Mouse (Mus musculus) ovary, adult 10 weeks (tissue): ENCODE measurements around the gene Tmem128. TPM values are rescaled to one million over a fixed set of nuclear protein-coding genes. Genes with fewer than 3 reads are reported as not detected.

Experiments
- polyA plus RNA-seq: library from polyadenylated mRNA; stranded (reverse); fragments of 350-450 nt; fragmentation: Illumina TruSeq; extraction: RNeasy Lipid Tissue Mini Kit (QIAGEN cat#74804); gene quantifications from one replicate; pipeline ENCODE4 v1.2.3, GENCODE M21; 2014

The Tmem128 gene
- 74.3 TPM for polyA plus RNA-seq

DNA sequence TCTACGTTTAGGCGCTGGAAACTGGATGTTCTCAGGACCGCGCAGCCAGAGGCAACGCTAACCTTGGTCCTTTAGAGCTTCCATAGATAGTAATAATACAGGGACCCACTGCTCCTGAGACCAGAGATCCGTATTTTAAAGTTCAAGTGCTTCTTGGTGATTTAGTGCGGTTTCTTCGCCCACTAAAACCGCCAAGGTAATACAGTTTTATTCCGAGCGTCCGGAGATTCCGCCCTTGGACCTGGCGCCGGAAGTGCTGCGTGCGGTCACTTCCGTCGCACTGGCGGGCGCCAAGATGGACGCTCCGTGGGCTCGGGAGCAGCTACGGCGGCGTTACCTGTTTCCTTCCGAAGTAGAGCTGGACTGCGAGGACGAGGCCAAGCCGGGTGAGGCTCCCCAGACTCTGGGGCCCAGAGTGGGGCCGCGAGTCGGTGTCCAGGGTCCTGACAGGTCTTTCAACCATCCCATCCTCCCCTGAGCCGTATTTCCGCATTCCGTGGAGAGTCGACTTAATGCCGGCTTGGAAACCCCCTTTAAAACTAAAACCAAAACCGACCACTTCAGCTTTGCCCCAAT, at the start of gene Tmem128:
Gene Tmem128, plus strand, starts transcription at position 79 of the 576 bp plus-strand sequence.

DNA sequence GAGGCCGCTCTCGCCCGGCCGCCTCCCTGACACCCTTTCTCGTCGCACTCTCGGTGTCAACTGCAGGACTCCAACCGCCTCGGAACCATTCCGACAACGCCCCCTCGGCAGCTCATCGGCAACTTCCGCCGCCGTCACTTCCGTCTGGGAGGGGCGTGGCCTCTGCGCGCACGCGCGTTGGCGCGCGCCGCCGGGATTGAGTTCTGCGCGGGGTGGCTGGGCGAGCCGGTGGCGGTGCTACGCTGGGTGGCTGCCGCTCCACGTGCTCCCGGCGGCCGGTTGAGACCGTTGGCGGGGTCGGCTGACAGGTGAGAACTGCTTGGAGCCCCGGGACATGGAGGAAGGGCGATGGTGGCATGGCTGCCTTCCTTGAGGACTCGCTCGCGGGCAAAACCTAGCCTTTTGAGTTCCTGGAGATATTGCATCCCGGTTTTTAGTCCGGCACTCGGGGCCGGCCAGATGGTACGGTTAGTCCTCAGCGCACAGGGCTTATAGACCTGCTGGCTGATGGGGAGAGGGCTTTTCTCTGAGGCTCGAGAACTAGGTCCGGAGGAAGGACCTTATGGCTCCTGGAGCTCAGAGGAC, 39.6 kb upstream of the Tmem128 start, which contains the start of the genes Zbtb49 and Lyar:
Gene Zbtb49, minus strand, starts transcription at position 130 of the 585 bp plus-strand sequence.
Gene Lyar, plus strand, starts transcription at position 143 of the 585 bp plus-strand sequence.

DNA sequence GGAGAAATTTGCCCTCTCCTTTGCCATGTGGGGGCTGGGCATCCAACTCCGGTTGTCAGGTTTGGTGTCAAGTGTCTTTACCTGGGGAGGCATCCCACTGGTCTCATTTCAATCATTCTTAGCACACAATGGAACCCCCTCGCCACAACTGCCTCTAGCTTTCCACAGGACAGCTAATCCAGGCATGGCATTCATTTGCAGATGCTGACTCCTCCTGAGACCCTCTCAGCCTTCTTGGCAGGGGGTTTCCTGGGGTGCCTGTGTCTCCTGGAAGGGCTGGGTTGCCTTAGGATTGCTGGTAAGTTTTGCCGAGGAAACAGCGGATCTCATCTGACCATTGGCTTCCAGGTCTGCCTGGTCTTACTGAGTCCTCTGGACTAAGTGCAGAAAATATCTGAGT, 15.8 kb downstream of the Tmem128 start, which contains the start of gene Otop1:
Gene Otop1, plus strand, starts transcription at position 202 of the 400 bp plus-strand sequence.

Other genes with a start within 250 kb of the Tmem128 start
- 50.5 TPM for gene Stx18, start 221.4 kb upstream of the Tmem128 start, polyA plus RNA-seq
- gene Nsg1, start 100.3 kb upstream of the Tmem128 start, polyA plus RNA-seq = 8.1 TPM
- gene Zbtb49, start 39.7 kb upstream of the Tmem128 start, polyA plus RNA-seq = 2.2 TPM
- gene Lyar, start 39.7 kb upstream of the Tmem128 start, polyA plus RNA-seq = 65.0 TPM
- gene Otop1, start 15.8 kb downstream of the Tmem128 start, polyA plus RNA-seq = 0.80 TPM
- not detected for gene Drd5, start 59.2 kb downstream of the Tmem128 start, polyA plus RNA-seq
- 1.6 TPM for gene Slc2a9, start 243.0 kb downstream of the Tmem128 start, polyA plus RNA-seq